Mouse (Mus musculus): ENCODE data around the gene Pacrg. TPM values are rescaled to one million over a fixed set of nuclear protein-coding genes. Genes with fewer than 3 reads are reported as not detected.

Gene Pacrg
- polyA plus RNA-seq, 1 experiment from 2014 or later: 9.2 TPM

DNA sequence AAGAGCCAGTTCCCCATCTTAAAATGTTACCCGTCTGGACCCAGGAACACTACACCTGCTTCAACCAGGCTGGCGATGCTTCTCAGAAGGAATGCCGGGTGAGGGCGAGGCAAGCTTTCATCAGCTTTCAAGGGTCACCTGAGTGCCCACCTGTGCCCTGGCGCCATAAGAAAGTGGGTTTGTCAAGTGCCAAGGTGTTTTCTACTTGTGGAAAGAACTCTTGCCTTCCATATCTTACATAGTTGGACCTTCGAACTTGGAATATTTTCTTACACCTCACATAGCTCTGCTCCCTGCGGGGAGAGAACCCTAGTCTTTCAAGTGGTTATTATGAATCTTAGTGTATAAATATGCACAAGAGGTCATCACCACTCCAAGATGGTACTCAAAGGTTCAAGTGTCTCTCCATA lies 478.2 kb downstream of the Pacrg start:
- ATAC-seq (ENCODE audit: low FRiP score, low TSS enrichment) (no peak), DNase-seq (no peak)
- H3K4me3 ChIP-seq (replicated peaks; ENCODE audit: low read depth, low read length): no peak overlapping the region
- H3K9ac ChIP-seq (replicated peaks; ENCODE audit: low read length): no peak overlapping the region
- no peaks in the 10 kb centered on the region for H3K27me3 ChIP-seq (ENCODE audit: control insufficient read depth, insufficient read depth, low read length)
- H3K27ac ChIP-seq (replicated peaks; ENCODE audit: low read depth, low read length): no peak overlapping the region
- no peaks in the 10 kb centered on the region for H3K9me3 ChIP-seq (ENCODE audit: control insufficient read depth, low read length)
- H3K36me3 ChIP-seq (ENCODE audit: control insufficient read depth, insufficient read depth, low read length): no peaks in the 10 kb centered on the region
- H3K4me1 ChIP-seq (ENCODE audit: control insufficient read depth, insufficient read depth, low read length): peaks cover 11% of the 10 kb centered on the region
- 96% methylated on average over 7 of the region's 7 CpGs for WGBS
- no peak overlapping the region for H3K4me2 ChIP-seq (ENCODE audit: low read length)

GRCm38 (mm10) chr17:10360738-10361137 lies 479.4 kb downstream of the Pacrg start:
- Histone ChIP-seq H3K4me1 (ENCODE audit: control insufficient read depth, insufficient read depth, low read length) (peaks cover 13% of the 10 kb centered on the region), H3K9me3 (ENCODE audit: control insufficient read depth, low read length) (no peaks in the 10 kb centered on the region), H3K4me2 (ENCODE audit: low read length) (no peak overlapping the region), H3K9ac (replicated peaks; ENCODE audit: low read length) (no peak overlapping the region), H3K27ac (replicated peaks; ENCODE audit: low read depth, low read length) (no peak overlapping the region), H3K27me3 (ENCODE audit: control insufficient read depth, insufficient read depth, low read length) (no peaks in the 10 kb centered on the region), H3K4me3 (replicated peaks; ENCODE audit: low read depth, low read length) (no peak overlapping the region), H3K36me3 (ENCODE audit: control insufficient read depth, insufficient read depth, low read length) (no peaks in the 10 kb centered on the region)
- 56% methylated on average over 4 of the region's 4 CpGs for WGBS
- no peak for ATAC-seq (ENCODE audit: low FRiP score, low TSS enrichment)
- peak; percentile 11 for DNase-seq

GRCm38 (mm10) chr17:10359466-10359865 lies 480.6 kb downstream of the Pacrg start:
- Histone ChIP-seq H3K27ac (replicated peaks; ENCODE audit: low read depth, low read length) (no peak overlapping the region), H3K9ac (replicated peaks; ENCODE audit: low read length) (no peak overlapping the region), H3K4me3 (replicated peaks; ENCODE audit: low read depth, low read length) (no peak overlapping the region), H3K4me2 (ENCODE audit: low read length) (no peak overlapping the region), H3K4me1 (ENCODE audit: control insufficient read depth, insufficient read depth, low read length) (peaks cover 16% of the 10 kb centered on the region), H3K27me3 (ENCODE audit: control insufficient read depth, insufficient read depth, low read length) (no peaks in the 10 kb centered on the region), H3K9me3 (ENCODE audit: control insufficient read depth, low read length) (no peaks in the 10 kb centered on the region), H3K36me3 (ENCODE audit: control insufficient read depth, insufficient read depth, low read length) (no peaks in the 10 kb centered on the region)
- ATAC-seq (ENCODE audit: low FRiP score, low TSS enrichment): no peak
- 84% methylated on average over 14 of the region's 14 CpGs for WGBS
- DNase-seq: no peak

- Histone ChIP-seq H3K4me2 (ENCODE audit: low read length) (peak overlapping the region; percentile 45), H3K36me3 (ENCODE audit: control insufficient read depth, insufficient read depth, low read length) (no peaks in the 10 kb centered on the region), H3K4me3 (replicated peaks; ENCODE audit: low read depth, low read length) (no peak overlapping the region), H3K9me3 (ENCODE audit: control insufficient read depth, low read length) (no peaks in the 10 kb centered on the region), H3K27ac (replicated peaks; ENCODE audit: low read depth, low read length) (no peak overlapping the region), H3K27me3 (ENCODE audit: control insufficient read depth, insufficient read depth, low read length) (no peaks in the 10 kb centered on the region), H3K9ac (replicated peaks; ENCODE audit: low read length) (no peak overlapping the region), H3K4me1 (ENCODE audit: control insufficient read depth, insufficient read depth, low read length) (peaks cover 16% of the 10 kb centered on the region)
- 21% methylated on average over 12 of the region's 12 CpGs for WGBS
- DNase-seq: peak; percentile 68
- peak; percentile 55; the same call in 1 of the 2 replicates for ATAC-seq (ENCODE audit: low FRiP score, low TSS enrichment)
Measured at GRCm38 (mm10) chr17:10357348-10357747, 482.8 kb downstream of the Pacrg start.

- no peaks in the 10 kb centered on the region for H3K36me3 ChIP-seq (ENCODE audit: control insufficient read depth, insufficient read depth, low read length)
Measured at GRCm38 (mm10) chr17:10356294-10356693, 483.8 kb downstream of the Pacrg start.

DNA sequence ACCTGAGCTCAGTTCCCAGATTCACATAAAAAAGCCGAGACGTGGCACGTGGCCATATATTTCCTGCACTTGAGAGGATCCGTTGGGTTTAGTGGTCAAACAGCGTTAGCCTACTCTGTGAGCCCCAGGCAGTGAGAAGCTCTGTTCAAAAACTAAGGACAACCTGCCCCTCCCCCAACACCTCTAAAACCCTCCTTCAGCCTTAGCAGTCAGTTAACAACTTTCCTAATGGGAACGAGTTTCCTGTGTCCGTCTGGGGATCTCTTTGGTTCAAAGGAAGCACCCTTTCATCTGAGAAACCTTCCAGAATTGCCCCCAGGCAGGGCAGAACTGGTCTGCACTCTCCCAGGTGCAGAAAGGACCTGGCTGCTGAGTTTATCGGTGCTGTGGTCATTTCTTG lies 484.4 kb downstream of the Pacrg start:
- DNase-seq: peak; percentile 23
- WGBS: 48% methylated on average over 8 of the region's 8 CpGs
- H3K4me2 ChIP-seq (ENCODE audit: low read length): no peak overlapping the region

More at GRCm38 (mm10) chr17:10356294-10356693, 483.8 kb downstream of the Pacrg start:
- WGBS: 37% methylated on average over 6 of the region's 6 CpGs
- no peak overlapping the region for H3K4me3 ChIP-seq (replicated peaks; ENCODE audit: low read depth, low read length)
- no peak overlapping the region for H3K9ac ChIP-seq (replicated peaks; ENCODE audit: low read length)
- H3K27ac ChIP-seq (replicated peaks; ENCODE audit: low read depth, low read length): no peak overlapping the region
- no peak overlapping the region for H3K4me2 ChIP-seq (ENCODE audit: low read length)
- no peak for DNase-seq
- H3K4me1 ChIP-seq (ENCODE audit: control insufficient read depth, insufficient read depth, low read length): peaks cover 16% of the 10 kb centered on the region
- no peaks in the 10 kb centered on the region for H3K27me3 ChIP-seq (ENCODE audit: control insufficient read depth, insufficient read depth, low read length)
- H3K9me3 ChIP-seq (ENCODE audit: control insufficient read depth, low read length): no peaks in the 10 kb centered on the region
- no peak for ATAC-seq (ENCODE audit: low FRiP score, low TSS enrichment)

More for the DNA sequence above, 484.4 kb downstream of the Pacrg start:
- H3K36me3 ChIP-seq (ENCODE audit: control insufficient read depth, insufficient read depth, low read length): no peaks in the 10 kb centered on the region
- no peak overlapping the region for H3K9ac ChIP-seq (replicated peaks; ENCODE audit: low read length)
- peaks cover 16% of the 10 kb centered on the region for H3K4me1 ChIP-seq (ENCODE audit: control insufficient read depth, insufficient read depth, low read length)
- H3K27me3 ChIP-seq (ENCODE audit: control insufficient read depth, insufficient read depth, low read length): no peaks in the 10 kb centered on the region
- H3K4me3 ChIP-seq (replicated peaks; ENCODE audit: low read depth, low read length): no peak overlapping the region
- no peak for ATAC-seq (ENCODE audit: low FRiP score, low TSS enrichment)
- no peaks in the 10 kb centered on the region for H3K9me3 ChIP-seq (ENCODE audit: control insufficient read depth, low read length)
- H3K27ac ChIP-seq (replicated peaks; ENCODE audit: low read depth, low read length): no peak overlapping the region

Other genes with a start within 250 kb of the Pacrg start
- 3.9 and 4.4 TPM in 2 replicates for gene Prkn, start 73 bp upstream of the Pacrg start, polyA plus RNA-seq (2014; fragmentation: Nextera tagmentation; extraction: Ambion mirVana)